Mouse (Mus musculus) embryonic facial prominence, embryonic 11.5 days (tissue): ENCODE measurements around the gene Vmn1r128. TPM values are rescaled to one million over a fixed set of nuclear protein-coding genes. Genes with fewer than 3 reads are reported as not detected.
"Not testable (repeated sequence)": the region's sequence is repeated elsewhere in the genome, so short reads cannot be mapped to it uniquely, and the experiment has no call there.

Experiments used
- ATAC-seq: fragments of 200-750 bp; cut with Nextera tagmentation; replicated peaks from 2 replicates; pipeline ENCODE4 v1.8.0; 2017; ENCODE audit warnings: low read depth; ENCODE audit not compliant: insufficient number of reproducible peaks, low FRiP score, low TSS enrichment
- DNase-seq: peaks from one replicate; pipeline ENCODE4 v3.0.0-alpha.2; 2015; ENCODE audit warnings: low spot score
- H3K27ac ChIP-seq: fragments of 300-500 bp; sonication (generic); replicated peaks from 2 replicates; pipeline ENCODE4 v1.5.1; 2014; ENCODE audit warnings: mild to moderate bottlenecking, low read depth, low read length, control low read depth
- H3K27me3 ChIP-seq: fragments of 300-500 bp; sonication (generic); 2 replicates; pipeline ENCODE4 v1.6.1; 2014; ENCODE audit warnings: mild to moderate bottlenecking, low read length, moderate library complexity, mixed read lengths; ENCODE audit not compliant: control insufficient read depth, insufficient read depth
- H3K36me3 ChIP-seq: fragments of 300-500 bp; sonication (generic); replicated peaks from 2 replicates; pipeline ENCODE4 v1.6.1; 2014; ENCODE audit warnings: low read depth, mild to moderate bottlenecking, low read length, moderate library complexity, mixed read lengths; ENCODE audit not compliant: control insufficient read depth, insufficient read depth
- H3K4me1 ChIP-seq: fragments of 300-500 bp; sonication (generic); 2 replicates; pipeline ENCODE4 v1.6.1; 2014; ENCODE audit warnings: low read length, mixed read lengths; ENCODE audit not compliant: control insufficient read depth, insufficient read depth
- H3K4me2 ChIP-seq: fragments of 300-500 bp; sonication (generic); 2 replicates; pipeline ENCODE4 v1.6.1; 2014; ENCODE audit warnings: low read depth, mild to moderate bottlenecking, control low read depth, low read length, moderate library complexity
- H3K4me3 ChIP-seq: fragments of 300-500 bp; sonication (generic); 2 replicates; pipeline ENCODE4 v1.5.1; 2014; ENCODE audit warnings: low read depth, low read length, control low read depth
- H3K9ac ChIP-seq: fragments of 300-500 bp; sonication (generic); replicated peaks from 2 replicates; pipeline ENCODE4 v1.6.1; 2014; ENCODE audit warnings: mild to moderate bottlenecking, control low read depth, low read length
- H3K9me3 ChIP-seq: fragments of 300-500 bp; sonication (generic); replicated peaks from 2 replicates; pipeline ENCODE4 v1.6.1; 2016; ENCODE audit warnings: mild to moderate bottlenecking, low read length, inconsistent platforms, mixed read lengths; ENCODE audit not compliant: control insufficient read depth
- WGBS: fragments of 180-500 bp; shearing (Covaris S2); extraction: QIAGEN DNeasy Blood & Tissue Kit; methylation state at CpG from one replicate; pipeline ENCODE4 v1.1.7; 2014; 5-methylcytosine and 5-hydroxymethylcytosine counted together
- polyA plus RNA-seq: library from polyadenylated mRNA; unstranded; fragments of >200 nt; fragmentation: Nextera tagmentation; extraction: Ambion mirVana; gene quantifications from 2 replicates; pipeline ENCODE4 v1.2.1, GENCODE M21; 2014

Gene Vmn1r128
- not detected in 2 replicates for polyA plus RNA-seq

GRCm38 (mm10) chr7:21349073-21349472 is at the start of gene Vmn1r128:
Gene Vmn1r128, plus strand, starts transcription at chr7:21349373.
- 73% methylated on average over 1 of the region's 1 CpGs for WGBS
- not testable (repeated sequence) for H3K4me2 ChIP-seq, H3K4me3 ChIP-seq, DNase-seq, H3K4me1 ChIP-seq, H3K27ac ChIP-seq, ATAC-seq, H3K9me3 ChIP-seq, H3K36me3 ChIP-seq, H3K27me3 ChIP-seq, H3K9ac ChIP-seq

GRCm38 (mm10) chr7:21301367-21301766 is 47.8 kb upstream of the Vmn1r128 start, which contains the start of gene Vmn1r126:
Gene Vmn1r126, minus strand, starts transcription at chr7:21301467.
- H3K4me3 ChIP-seq, ATAC-seq, H3K4me2 ChIP-seq, H3K27ac ChIP-seq, DNase-seq, H3K9me3 ChIP-seq, H3K9ac ChIP-seq, H3K4me1 ChIP-seq, H3K36me3 ChIP-seq, H3K27me3 ChIP-seq: not testable (repeated sequence)
- WGBS: no CpG with 5 or more reads among the region's 5 CpGs

GRCm38 (mm10) chr7:21319761-21320160 is 29.4 kb upstream of the Vmn1r128 start, which contains the start of gene Vmn1r127:
Gene Vmn1r127, minus strand, starts transcription at chr7:21319861.
- WGBS: no CpG with 5 or more reads among the region's 3 CpGs

GRCm38 (mm10) chr7:21361191-21361590 is 12.0 kb downstream of the Vmn1r128 start, which contains the start of gene Vmn1r129:
Gene Vmn1r129, minus strand, starts transcription at chr7:21361291.
- H3K4me3 ChIP-seq, H3K4me2 ChIP-seq, DNase-seq, H3K9ac ChIP-seq, ATAC-seq, H3K27ac ChIP-seq, H3K4me1 ChIP-seq, H3K9me3 ChIP-seq, H3K36me3 ChIP-seq, H3K27me3 ChIP-seq: not testable (repeated sequence)
- WGBS: no CpG with 5 or more reads among the region's 1 CpGs

More at GRCm38 (mm10) chr7:21319761-21320160, 29.4 kb upstream of the Vmn1r128 start, which contains the start of gene Vmn1r127:
- H3K9ac ChIP-seq, DNase-seq, H3K9me3 ChIP-seq, H3K4me2 ChIP-seq, H3K27me3 ChIP-seq, H3K27ac ChIP-seq, H3K4me3 ChIP-seq, H3K36me3 ChIP-seq, ATAC-seq, H3K4me1 ChIP-seq: not testable (repeated sequence)

Other genes with a start within 250 kb of the Vmn1r128 start
- not detected in 2 replicates for gene Vmn1r122, start 215.2 kb upstream of the Vmn1r128 start, polyA plus RNA-seq
- not detected in 2 replicates for gene Vmn1r123, start 187.2 kb upstream of the Vmn1r128 start, polyA plus RNA-seq
- gene Gm5157, start 158.9 kb upstream of the Vmn1r128 start, polyA plus RNA-seq: not detected in 2 replicates
- gene Vmn1r124, start 88.8 kb upstream of the Vmn1r128 start, polyA plus RNA-seq: not detected in 2 replicates
- gene Vmn1r125, start 77.2 kb upstream of the Vmn1r128 start, polyA plus RNA-seq: not detected in 2 replicates
- gene Vmn1r126, start 47.9 kb upstream of the Vmn1r128 start, polyA plus RNA-seq: not detected in 2 replicates
- not detected in 2 replicates for gene Vmn1r127, start 29.5 kb upstream of the Vmn1r128 start, polyA plus RNA-seq
- not detected in 2 replicates for gene Vmn1r129, start 11.9 kb downstream of the Vmn1r128 start, polyA plus RNA-seq
- not detected in 2 replicates for gene Gm6882, start 83.4 kb downstream of the Vmn1r128 start, polyA plus RNA-seq
- not detected in 2 replicates for gene Vmn1r130, start 162.4 kb downstream of the Vmn1r128 start, polyA plus RNA-seq
- not detected in 2 replicates for gene Vmn1r131, start 196.7 kb downstream of the Vmn1r128 start, polyA plus RNA-seq